Mouse (Mus musculus): ENCODE data around the gene Glcci1.

DNA sequence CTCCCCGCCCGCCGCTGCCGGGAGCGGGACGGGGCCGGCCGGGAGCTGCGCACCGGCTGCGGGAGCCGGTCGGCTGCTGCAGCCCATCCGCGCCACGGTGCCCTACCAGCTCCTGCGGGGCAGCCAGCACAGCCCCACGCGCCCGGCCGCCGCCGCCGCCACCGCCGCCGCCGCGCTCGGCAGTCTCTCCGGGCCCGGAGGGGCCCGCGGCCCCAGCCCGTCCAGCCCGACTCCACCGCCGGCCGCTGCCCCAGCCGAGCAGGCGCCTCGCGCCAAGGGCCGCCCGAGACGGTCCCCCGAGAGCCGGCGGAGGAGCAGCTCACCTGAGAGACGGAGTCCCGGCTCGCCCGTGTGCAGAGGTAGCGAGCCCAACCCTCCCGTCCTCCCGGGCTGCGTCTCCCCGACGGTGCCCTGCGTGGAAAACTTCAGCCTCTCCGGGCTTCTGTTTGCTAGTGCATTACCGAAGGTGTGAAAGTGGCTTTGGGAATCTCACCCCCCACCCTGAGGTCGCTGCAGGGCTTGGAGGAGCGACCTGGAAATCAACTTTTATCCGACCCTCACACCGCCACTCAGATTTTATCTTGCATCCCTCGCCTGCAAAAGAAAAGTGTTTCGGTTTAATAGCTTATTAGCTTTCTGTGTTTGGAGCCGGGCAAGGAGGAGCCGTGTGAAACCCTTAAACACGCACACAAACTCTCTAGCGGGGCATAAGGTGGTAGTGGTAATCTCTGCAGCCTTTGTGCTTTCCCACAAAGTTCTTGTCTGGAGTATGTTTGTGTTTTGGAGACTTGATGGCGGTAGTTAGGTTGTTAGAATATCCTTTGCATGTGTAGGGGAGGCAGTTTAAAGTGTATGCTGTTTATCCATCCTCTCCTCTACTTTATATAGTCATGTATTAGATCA is 812 bp downstream of the Glcci1 start:
- TF ChIP-seq CTCF (IDR thresholded peaks at IDR 0.05; ENCODE audit: insufficient read depth, low read depth, low read length) (no peak), POLR2A (IDR thresholded peaks at IDR 0.05; ENCODE audit: insufficient read depth, low read depth, low read length) (no peak)

All from olfactory bulb, adult 2 months (tissue).